Mouse (Mus musculus) spleen, adult 18-20 months (tissue): ENCODE measurements around the gene Oxct2b.
"Not testable (repeated sequence)": the region's sequence is repeated elsewhere in the genome, so short reads cannot be mapped to it uniquely, and the experiment has no call there.

ENCODE experiments used
- DNase-seq, 2 experiments: peaks; one replicate each; pipeline ENCODE4 v3.0.0; 2022; ENCODE audit warnings: mixed read lengths in 2 of 2

Oxct2b gene

DNA sequence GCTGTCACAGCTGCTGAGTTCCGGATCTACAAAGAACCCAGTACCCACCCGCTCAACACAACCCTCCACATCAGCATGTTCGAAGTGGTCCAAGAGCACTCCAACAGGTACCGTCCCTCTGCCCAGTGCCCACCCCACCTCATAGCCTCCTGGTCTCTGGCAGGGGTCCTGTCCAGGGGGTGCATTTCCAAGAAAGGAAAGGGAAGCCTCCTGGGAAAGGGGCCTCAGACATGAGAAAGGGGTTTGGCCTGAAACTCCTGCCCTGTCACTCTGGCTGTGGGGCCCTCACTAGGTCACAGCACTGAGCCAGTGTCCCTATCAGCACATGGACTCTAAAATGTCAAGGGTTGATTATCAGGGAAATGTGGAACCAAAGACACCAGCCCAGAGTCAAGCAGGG, 1.4 kb upstream of the Oxct2b start:
- DNase-seq = not testable (repeated sequence)

DNA sequence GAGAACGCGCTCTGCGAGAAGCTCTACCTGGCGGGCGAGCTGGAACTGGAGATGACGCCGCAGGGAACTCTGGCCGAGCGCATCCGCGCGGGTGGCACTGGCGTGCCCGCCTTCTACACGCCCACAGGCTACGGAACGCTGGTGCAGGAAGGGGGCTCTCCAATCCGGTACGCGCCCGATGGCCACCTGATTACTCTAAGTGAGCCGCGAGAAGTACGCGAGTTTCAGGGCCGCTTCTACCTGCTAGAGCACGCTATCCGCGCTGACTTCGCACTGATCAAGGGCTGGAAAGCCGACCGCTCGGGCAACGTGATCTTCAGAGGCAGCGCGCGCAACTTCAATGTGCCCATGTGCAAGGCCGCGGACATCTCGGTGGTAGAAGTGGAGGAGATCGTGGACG, 574 bp downstream of the Oxct2b start:
- not testable (repeated sequence) for DNase-seq

DNA sequence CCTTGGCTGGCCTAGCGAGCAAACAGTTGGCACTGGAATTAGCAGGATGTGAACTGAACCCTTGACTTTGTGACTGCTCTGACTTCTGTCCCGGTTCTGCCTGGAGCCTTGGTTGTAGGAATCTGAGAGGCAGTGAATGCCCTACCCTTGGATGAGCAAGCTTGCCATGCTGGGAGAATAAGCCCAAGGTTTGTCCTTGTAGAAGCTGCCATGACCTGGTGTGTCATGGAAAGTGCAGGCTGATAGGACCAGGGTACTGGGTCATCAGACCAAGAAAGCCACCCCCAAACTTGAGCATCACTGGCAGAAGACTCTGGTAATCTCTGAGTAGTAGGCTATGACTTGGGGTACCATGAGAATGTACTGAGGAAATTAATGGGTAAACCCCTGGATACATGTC, 5.2 kb downstream of the Oxct2b start:
- DNase-seq = no peak

DNA sequence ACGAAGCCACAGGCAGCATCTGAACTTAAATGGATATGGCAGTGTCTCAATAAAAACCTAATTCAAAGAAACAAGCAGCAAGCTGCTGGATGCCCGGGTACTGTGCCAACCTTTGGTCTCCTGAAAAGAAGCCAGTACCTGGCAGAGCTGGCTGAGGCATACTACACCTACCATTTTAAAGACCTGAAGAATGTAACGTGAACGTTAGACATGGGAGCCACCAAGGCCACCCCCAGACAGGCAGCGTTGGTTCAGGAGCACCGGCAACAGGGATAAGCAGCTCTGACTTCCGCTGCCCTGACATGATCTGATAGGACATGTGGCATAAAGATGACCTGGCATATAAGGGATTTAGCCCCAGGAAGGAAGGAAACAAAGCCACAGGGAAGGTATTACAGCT, 10.6 kb downstream of the Oxct2b start:
- DNase-seq = no peak

DNA sequence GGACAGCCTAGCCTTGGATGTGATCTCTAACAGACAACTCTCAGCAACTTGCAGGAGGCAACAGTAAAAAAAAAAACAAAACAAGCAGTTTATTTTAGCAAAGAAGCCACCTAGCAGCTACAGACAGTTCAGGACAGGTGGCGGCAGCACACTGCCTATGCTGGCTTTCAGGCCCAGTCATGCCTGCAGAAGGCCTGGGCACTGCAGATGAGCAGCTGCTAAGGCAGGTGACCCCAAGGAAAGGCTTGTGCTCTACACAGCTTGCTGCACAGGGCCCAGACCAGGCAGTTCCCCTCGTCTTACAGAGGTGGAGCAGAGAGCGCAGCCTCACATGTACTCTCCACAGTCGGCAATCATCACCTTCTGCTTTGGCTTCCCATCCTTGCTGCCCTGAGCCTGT, 11.0 kb downstream of the Oxct2b start:
- DNase-seq = no peak

DNA sequence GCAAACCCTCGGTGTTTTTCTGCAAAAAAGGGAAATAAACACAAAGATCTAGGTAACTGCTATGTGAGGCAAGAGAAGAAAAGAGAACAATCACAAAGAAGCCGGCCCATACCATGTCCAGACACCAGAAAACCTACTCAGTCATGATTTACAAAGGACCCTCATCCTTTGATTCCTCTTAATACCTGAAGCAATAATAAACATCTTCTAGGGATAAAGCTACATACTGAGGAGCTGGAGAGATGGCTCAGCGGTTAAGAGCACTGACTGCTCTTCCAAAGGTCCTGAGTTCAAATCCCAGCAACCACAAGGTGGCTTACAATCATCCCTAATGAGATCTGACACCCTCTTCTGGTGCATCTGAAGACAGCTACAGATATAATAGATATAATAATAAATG, 21.5 kb downstream of the Oxct2b start:
- no peak for DNase-seq

DNA sequence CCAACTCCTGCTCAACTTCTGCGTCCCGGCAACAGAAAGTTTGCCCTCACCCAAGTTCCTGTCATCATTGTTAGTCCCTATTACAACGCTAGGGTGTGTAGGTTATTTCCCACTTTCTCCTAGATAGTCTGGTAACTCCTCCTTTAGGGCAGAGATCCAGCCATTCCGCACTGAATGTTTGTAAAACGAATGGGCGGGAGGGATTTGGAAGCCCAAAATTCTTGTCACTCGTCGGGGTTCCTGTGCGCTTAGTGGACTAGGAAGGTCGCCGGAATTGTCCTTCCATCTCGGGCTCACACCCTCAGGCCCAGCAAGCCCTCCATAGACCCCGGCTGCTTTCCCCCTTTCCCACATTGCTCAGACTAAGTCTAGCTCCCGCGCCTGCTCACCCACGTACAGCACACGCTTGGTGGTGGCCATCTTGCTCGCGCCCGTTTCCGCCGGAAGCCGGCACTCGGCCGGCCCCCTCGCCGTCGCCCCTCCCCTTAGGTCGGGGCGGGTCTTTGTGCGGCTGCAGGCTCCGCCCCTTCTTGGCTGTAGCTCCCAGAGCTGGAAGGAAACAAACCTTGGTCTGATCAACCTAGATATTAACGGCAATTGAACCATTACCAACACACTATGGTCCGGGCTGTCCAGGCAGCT, 23.6 kb downstream of the Oxct2b start, which contains the start of gene Ppie:
Ppie (minus strand) TSS at position 439 of the 642 bp plus-strand sequence.
- peak; percentile 59 to 69 for DNase-seq

DNA sequence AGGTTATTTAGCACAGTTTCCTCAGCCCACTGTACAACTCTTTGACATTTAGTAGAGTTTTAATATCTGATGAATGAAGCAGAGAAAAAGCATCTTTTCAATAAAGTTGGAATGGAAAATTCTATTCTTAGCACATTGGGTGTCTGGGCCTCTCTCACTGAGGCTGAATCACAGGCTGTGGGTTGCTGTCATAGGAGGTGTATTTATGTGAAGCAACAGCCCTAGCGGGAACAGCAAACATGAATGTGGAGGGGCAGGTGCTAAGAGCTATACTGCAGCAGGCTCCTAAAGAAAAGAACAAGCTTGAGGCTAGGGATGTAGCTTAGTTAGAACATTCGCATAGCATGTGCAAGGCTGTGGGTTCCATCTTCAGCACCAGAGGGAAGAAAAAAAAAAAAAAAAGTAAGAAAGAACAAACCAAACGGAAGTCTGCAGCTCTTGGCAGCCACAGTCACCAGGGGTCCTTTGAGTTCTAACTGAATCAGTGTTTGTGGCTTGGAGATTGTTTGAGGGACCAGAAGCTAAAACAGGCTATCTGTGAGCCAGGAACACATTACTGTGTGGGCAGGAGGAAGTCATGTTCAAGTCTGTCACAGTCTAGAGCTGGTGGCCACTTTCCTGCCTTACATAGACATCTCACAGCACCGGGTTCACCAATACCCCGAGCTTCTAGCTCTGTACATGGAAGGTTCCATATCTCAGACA, 31.5 kb downstream of the Oxct2b start:
- DNase-seq = no peak

DNA sequence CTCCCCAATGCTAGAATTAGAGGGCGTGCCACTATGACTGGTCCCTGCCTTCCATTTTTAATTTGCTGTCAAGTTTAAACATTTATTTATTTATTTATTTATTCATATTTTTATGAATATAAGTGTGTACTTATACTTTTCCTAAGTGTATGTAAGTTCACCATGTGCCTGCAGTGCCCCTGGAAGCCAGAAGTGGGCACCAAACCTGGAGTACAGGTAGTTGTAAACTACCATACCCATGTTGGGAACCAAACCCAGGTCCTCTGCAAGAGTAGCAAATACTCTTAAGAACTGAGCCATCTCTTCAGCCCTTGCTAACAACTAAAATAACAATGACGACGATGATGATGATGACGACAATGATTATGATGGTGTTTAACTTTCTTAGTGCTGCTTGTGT, 35.9 kb downstream of the Oxct2b start:
- DNase-seq = no peak

DNA sequence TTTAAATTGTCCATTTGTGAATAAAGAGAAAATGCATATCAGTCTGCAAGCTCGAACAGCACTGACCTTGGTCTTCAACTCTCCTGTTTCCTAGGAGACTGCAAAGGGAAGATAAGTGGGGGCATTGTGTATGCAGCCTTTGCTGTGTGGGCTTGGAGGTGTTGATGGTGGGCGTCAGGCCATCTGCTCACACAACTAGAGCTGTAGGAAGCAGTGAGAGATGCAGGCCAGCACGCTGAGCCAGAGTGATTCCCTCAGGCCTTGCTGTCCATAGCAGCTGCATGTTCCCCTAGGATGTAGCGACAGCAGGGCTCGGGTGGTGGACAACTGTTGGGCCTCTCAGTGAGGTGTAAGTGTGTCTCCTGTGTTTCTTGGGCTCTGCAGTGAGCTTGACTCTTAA, 36.9 kb downstream of the Oxct2b start:
- no peak for DNase-seq

DNA sequence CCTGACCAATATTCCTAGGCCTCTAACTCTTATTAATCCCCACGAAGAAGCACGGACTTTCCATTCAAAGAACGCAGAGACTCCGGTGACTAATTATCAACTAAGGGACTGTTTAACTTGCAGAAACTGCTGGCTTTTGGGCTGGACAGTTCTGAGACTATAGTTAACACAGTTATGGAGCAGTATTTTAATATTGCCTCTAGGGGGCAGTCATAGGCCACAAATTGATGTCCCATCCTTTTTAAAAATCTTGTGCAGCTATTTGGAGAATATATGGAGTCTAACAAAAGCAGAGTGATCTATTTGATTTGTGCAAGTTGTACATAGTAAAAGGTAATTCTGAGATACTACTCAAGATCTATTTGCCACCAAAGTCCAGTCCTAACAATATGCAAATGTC, 38.9 kb downstream of the Oxct2b start:
- no peak for DNase-seq

DNA sequence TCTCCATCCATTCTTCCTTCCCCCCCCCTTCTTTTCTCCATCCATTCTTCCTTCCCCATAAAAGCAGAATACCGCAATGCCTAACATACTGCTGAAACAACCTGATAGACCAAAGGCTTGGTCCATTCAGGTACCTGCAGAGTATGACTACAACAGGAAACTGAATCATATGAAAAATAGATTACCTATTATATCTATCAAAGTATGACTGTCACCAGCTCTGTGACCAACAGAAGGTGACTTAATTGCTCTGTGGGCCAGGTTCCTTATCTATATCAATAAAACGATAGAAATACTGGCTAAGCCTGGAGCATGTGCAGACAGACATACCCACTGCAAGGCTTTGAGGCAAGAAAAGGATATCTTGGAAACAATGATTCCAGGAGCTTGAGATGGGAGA, 39.4 kb downstream of the Oxct2b start:
- DNase-seq = no peak

DNA sequence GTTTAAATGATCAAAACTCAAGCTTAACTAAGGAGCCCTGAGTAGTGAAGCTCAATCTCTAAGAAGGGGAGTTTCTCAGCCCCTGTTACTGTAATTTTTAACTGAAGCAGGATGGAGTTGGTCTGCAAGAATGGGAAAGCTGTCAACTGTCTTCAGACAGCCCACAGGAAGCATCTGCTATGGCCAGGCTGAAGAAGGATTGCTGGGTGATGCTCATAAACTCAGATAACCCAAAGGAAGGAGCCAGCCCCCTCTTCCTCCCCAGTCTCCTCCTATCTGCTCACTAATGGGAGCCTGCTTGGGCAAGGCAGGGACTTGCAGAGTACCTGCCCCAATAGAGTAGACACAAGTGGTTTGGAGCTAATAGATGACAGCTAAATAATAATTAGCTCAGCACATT, 39.8 kb downstream of the Oxct2b start:
- no peak for DNase-seq

DNA sequence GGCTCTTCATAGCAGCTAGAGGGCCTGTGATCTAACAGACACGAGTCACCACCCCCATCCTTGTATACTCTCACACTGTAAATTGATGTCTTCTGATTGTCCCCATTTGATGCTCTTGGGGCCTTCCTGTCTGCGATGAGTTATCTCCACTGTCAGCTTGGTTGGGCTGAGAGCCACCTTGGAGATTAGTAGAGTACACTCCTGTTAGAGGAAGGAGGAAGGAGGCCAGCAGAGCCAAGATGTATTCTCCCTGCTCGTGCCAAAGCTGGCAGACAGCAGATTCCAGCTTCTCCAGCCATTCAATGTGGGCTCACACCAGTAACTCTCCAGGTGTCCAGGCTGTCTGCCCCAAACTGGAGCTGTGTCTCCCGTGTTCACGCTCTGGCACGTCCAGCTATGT, 44.5 kb downstream of the Oxct2b start:
- no peak for DNase-seq

DNA sequence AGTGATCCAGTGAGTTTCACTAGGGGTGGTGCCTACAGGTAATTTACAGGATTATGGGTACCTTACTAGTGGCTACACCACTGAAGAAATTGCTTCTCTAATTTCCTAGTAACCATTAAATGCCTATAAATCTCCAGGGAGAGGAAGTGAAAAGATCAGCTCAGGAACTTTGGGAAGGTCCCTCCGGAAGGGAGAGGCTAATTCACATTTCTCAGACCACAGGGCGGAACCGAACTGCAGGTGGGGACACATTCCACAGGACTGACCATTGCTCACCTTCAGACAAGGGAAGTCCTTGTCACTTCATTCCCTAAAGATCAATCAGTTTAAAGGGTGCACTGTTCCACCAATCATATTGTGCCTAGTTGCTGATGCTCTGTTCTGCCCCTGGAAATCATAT, 45.2 kb downstream of the Oxct2b start:
- not testable (repeated sequence) for DNase-seq

DNA sequence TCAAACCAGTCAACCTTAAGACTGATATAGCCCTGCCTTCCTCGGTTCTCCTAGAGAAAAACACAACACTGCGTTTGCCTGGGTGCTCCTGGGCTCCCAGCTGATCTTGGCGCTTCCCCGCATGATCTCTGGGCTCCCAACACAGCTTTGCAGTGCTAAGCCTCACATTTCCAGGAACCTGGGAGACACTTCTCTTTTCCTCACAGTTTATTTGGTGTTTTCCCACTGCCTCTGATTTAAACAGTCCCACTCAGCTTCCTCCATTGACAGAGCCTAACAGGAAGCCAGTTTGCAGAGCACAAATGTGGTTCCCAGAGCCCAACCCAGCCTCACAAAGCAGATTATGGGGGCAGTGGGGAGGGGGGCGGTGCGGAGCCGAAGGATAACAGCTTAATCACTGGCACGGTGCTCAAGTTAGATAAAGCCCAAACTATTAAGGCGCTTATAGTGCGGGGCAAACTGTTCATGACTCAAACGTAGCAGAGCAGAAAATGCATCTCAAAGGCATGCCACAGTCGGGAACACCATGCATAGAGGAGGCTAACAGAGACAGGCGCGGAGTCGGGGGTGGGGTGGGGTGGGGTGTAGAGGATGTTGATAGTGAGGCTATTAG, 46.3 kb downstream of the Oxct2b start:
- DNase-seq = no peak

DNA sequence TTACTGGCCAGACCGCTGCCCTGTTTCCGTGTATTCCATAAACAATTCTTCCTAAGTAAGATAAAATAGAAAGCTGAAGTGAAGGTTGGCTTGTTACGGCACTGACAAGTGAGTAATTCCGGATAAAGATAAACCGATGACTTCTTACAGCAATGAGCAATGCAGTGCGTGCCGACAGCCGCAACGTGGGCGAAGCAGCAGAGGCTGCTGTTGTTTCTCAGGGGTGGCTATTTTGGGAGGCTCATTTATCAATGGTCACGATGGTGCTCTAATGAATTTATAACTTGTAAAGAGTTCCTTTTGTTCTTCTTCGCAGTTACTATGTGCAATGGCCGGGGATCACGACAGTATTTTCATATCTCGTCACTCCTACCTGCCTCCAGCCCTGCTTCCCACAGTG, 48.1 kb downstream of the Oxct2b start:
- no peak for DNase-seq
